Mouse (Mus musculus): ENCODE measurements around the gene Bfar. TPM values are rescaled to one million over a fixed set of nuclear protein-coding genes. Genes with fewer than 3 reads are reported as not detected.
"Not testable (repeated sequence)": the region's sequence is repeated elsewhere in the genome, so short reads cannot be mapped to it uniquely, and the experiment has no call there.

Gene Bfar
- total RNA-seq, 2 experiments from 2014 or later: 37.7 to 39.6 TPM

GRCm38 (mm10) chr16:13704676-13705075 lies 33.0 kb downstream of the Bfar start:
- DNase-seq (ENCODE audit: low spot score in 2 of 2): no peak
- intact Hi-C loops (cut with DNase I): no loop called here

GRCm38 (mm10) chr16:13714910-13715309 lies 43.3 kb downstream of the Bfar start:
- no peak for DNase-seq (ENCODE audit: low spot score in 2 of 2)
- intact Hi-C loops (cut with DNase I): no loop called here

- no peak for DNase-seq (ENCODE audit: low spot score in 2 of 2)
- intact Hi-C loops (cut with DNase I): no loop called here
Measured at GRCm38 (mm10) chr16:13716821-13717553, 45.3 kb downstream of the Bfar start.

- intact Hi-C loops (cut with DNase I): no loop called here
- no peak for DNase-seq (ENCODE audit: low spot score in 2 of 2)
Measured at GRCm38 (mm10) chr16:13722937-13723336, 51.3 kb downstream of the Bfar start.

GRCm38 (mm10) chr16:13727811-13728335 lies 56.2 kb downstream of the Bfar start:
- intact Hi-C loops (cut with DNase I): no loop called here
- DNase-seq (ENCODE audit: low spot score in 2 of 2): no peak

- intact Hi-C loops (cut with DNase I): no loop called here
- DNase-seq (ENCODE audit: low spot score in 2 of 2): no peak
Measured at GRCm38 (mm10) chr16:13729428-13729827, 57.8 kb downstream of the Bfar start.

GRCm38 (mm10) chr16:13730285-13731255 lies 58.9 kb downstream of the Bfar start, which contains the start of gene Pla2g10:
TSS of gene Pla2g10 (minus strand) at chr16:13730983.
- intact Hi-C loops (cut with DNase I): loop anchor here (10.0 kb wide), 1 partner anchor 196 kb away; no protein-coding TSS in a partner anchor
- DNase-seq (ENCODE audit: low spot score in 2 of 2): no peak

GRCm38 (mm10) chr16:13732786-13733185 lies 61.1 kb downstream of the Bfar start:
- DNase-seq (ENCODE audit: low spot score in 2 of 2): no peak
- intact Hi-C loops (cut with DNase I): loop anchor here (10.0 kb wide), 1 partner anchor 198 kb away; no protein-coding TSS in a partner anchor

- intact Hi-C loops (cut with DNase I): loop anchor here (10.0 kb wide), 1 partner anchor 199 kb away; no protein-coding TSS in a partner anchor
- DNase-seq (ENCODE audit: low spot score in 2 of 2): peak; percentile 69 to 82
Measured at GRCm38 (mm10) chr16:13733518-13734137, 62.0 kb downstream of the Bfar start.

- no peak for DNase-seq (ENCODE audit: low spot score in 2 of 2)
- intact Hi-C loops (cut with DNase I): loop anchor here (10.0 kb wide), 1 partner anchor 201 kb away; no protein-coding TSS in a partner anchor
Measured at GRCm38 (mm10) chr16:13735977-13736376, 64.3 kb downstream of the Bfar start.

- DNase-seq (ENCODE audit: low spot score in 2 of 2): not testable (repeated sequence)
- intact Hi-C loops (cut with DNase I): loop anchor here (10.0 kb wide), 1 partner anchor 204 kb away; no protein-coding TSS in a partner anchor
Measured at GRCm38 (mm10) chr16:13739044-13739443, 67.4 kb downstream of the Bfar start.

- no peak for DNase-seq (ENCODE audit: low spot score in 2 of 2)
- intact Hi-C loops (cut with DNase I): no loop called here
Measured at GRCm38 (mm10) chr16:13740844-13741243, 69.2 kb downstream of the Bfar start.

- DNase-seq (ENCODE audit: low spot score in 2 of 2): no peak
Measured at GRCm38 (mm10) chr16:13747708-13748107, 76.0 kb downstream of the Bfar start.

GRCm38 (mm10) chr16:13748124-13748523 lies 76.5 kb downstream of the Bfar start:
- intact Hi-C loops (cut with DNase I): no loop called here
- no peak for DNase-seq (ENCODE audit: low spot score in 2 of 2)

More at GRCm38 (mm10) chr16:13747708-13748107, 76.0 kb downstream of the Bfar start:
- intact Hi-C loops (cut with DNase I): no loop called here

GRCm38 (mm10) chr16:13748813-13749212 lies 77.2 kb downstream of the Bfar start:
- DNase-seq (ENCODE audit: low spot score in 2 of 2); intact Hi-C loops (cut with DNase I): not testable (repeated sequence)

GRCm38 (mm10) chr16:13749306-13749705 lies 77.6 kb downstream of the Bfar start:
- intact Hi-C loops (cut with DNase I): no loop called here
- no peak for DNase-seq (ENCODE audit: low spot score in 2 of 2)

GRCm38 (mm10) chr16:13749981-13750380 lies 78.3 kb downstream of the Bfar start:
- DNase-seq (ENCODE audit: low spot score in 2 of 2): no peak
- intact Hi-C loops (cut with DNase I): no loop called here

GRCm38 (mm10) chr16:13750626-13751025 lies 79.0 kb downstream of the Bfar start:
- no peak for DNase-seq (ENCODE audit: low spot score in 2 of 2)
- intact Hi-C loops (cut with DNase I): no loop called here

All from left cerebral cortex, postnatal 14 days (tissue).